Mouse (Mus musculus) heart, adult 2 months (tissue): ENCODE measurements around the gene Mtus2.

Experiments used
- CTCF ChIP-seq: fragments of 200-600 bp; IDR thresholded peaks from 2 replicates; pipeline ENCODE4 v1.8.1; 2022; ENCODE audit warnings: antibody characterized with exemption, mild to moderate bottlenecking, moderate library complexity
- EP300 ChIP-seq: fragments of 200-500 bp; IDR thresholded peaks from 2 replicates; pipeline ENCODE4 v1.6.1; 2011; ENCODE audit warnings: low read depth, low read length, control low read depth; ENCODE audit not compliant: insufficient read depth
- POLR2A ChIP-seq: fragments of 200-500 bp; IDR thresholded peaks from 2 replicates; pipeline ENCODE4 v1.6.1; 2011; ENCODE audit warnings: mild to moderate bottlenecking, low read depth, low read length, control low read depth; ENCODE audit not compliant: insufficient read depth

GRCm38 (mm10) chr5:148012156-148012555 lies 55.0 kb downstream of the Mtus2 start:
- TF ChIP-seq POLR2A (no peak), CTCF (no peak), EP300 (no peak)
